Mouse (Mus musculus): ENCODE measurements around the gene Duoxa2. TPM values are rescaled to one million over a fixed set of nuclear protein-coding genes. Genes with fewer than 3 reads are reported as not detected.

Gene Duoxa2
- 0.12 and 0.26 TPM in 2 replicates for polyA plus RNA-seq (2015; fragmentation: Nextera tagmentation; extraction: Ambion mirVana)

- Histone ChIP-seq H3K27me3 (peaks cover 78% of the 10 kb centered on the region), H3K27ac (replicated peaks) (no peak within 1 kb of the TSS), H3K36me3 (no peaks in the 10 kb centered on the region), H3K4me3 (peak within 1 kb of the TSS; percentile 28), H3K9ac (peak within 1 kb of the TSS; percentile 2), H3K4me2 (peak within 1 kb of the TSS; percentile 52), H3K4me1 (replicated peaks) (peaks cover 49% of the 10 kb centered on the region), H3K9me3 (no peaks in the 10 kb centered on the region)
- 1% methylated on average over 43 of the region's 43 CpGs for WGBS
- no peak for ATAC-seq (ENCODE audit: low FRiP score, low read depth)
These were observed at the start of gene Duoxa2 for GRCm38 (mm10) chr2:122298596-122299490. Gene Duoxa2 (plus strand): TSS chr2:122298900.

DNA sequence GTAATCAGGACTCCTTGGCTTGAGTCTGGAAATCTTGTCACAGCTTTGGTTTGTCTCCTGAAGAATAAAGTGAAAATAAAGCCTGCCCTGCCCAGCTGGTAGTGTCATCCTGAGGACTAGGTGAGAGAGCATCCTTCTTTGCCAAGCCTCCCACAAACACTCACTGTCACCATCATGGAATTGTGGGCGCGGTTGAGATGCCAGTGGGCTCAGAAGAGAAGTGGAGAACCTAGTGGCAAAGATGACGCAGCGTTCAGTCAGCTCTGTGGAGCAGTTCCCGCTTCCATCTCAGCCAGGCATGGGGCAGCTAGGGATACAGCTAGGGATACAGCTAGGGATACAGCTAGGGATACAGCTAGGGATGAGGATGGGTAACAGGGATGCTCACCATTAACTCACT lies 42.7 kb upstream of the Duoxa2 start:
- Histone ChIP-seq H3K27me3 (no peaks in the 10 kb centered on the region), H3K9me3 (no peaks in the 10 kb centered on the region), H3K36me3 (no peaks in the 10 kb centered on the region), H3K27ac (replicated peaks) (no peak overlapping the region), H3K4me3 (no peak overlapping the region), H3K4me1 (replicated peaks) (no peaks in the 10 kb centered on the region), H3K4me2 (no peak overlapping the region), H3K9ac (no peak overlapping the region)
- 92% methylated on average over 5 of the region's 5 CpGs for WGBS
- no peak for ATAC-seq (ENCODE audit: low FRiP score, low read depth)

DNA sequence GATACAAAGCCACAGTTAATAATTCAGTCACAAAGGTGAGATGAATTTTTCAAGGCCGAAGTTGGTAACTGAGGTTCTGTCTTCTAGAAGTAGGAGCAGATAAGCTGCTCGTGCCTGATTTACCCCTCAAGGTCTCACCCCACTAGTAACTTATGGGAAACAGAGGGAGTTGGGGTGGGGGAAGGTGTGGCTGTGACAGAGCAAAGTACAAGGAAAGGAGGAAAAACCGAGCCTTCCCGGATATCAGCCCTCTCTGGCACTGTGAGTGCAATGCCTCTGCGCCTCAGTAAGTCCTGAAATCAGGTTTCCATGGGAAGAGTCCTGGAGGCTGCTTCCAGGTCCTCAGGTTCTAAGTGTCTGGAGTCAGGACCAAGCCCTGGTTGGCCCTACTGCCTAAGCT lies 38.0 kb upstream of the Duoxa2 start:
- Histone ChIP-seq H3K27me3 (no peaks in the 10 kb centered on the region), H3K36me3 (no peaks in the 10 kb centered on the region), H3K4me2 (no peak overlapping the region), H3K4me1 (replicated peaks) (peaks cover 8% of the 10 kb centered on the region), H3K4me3 (no peak overlapping the region), H3K27ac (replicated peaks) (no peak overlapping the region), H3K9ac (no peak overlapping the region), H3K9me3 (no peaks in the 10 kb centered on the region)
- no peak for ATAC-seq (ENCODE audit: low FRiP score, low read depth)
- 90% methylated on average over 5 of the region's 5 CpGs for WGBS

DNA sequence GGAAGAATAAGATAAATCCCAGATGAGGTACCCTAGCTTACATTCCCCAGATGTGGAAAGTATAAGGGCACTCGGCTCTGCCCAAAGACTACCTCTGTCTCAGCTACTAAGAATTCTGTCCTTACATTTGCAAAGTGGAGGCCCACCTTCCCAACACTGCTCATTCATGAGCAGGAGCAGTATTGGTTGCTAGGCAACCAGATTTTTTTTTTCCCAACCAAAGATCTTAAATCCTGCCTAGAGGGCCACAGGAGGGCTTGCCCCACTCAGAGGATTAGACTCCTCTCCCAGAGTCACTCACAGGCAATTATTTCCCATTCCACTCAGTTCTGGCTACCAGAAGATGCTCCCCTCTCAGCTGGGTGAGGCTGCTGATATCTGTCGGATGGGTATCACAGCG lies 34.0 kb upstream of the Duoxa2 start:
- H3K4me2 ChIP-seq = no peak overlapping the region
- H3K36me3 ChIP-seq = no peaks in the 10 kb centered on the region
- no peaks in the 10 kb centered on the region for H3K9me3 ChIP-seq
- no peaks in the 10 kb centered on the region for H3K27me3 ChIP-seq
- ATAC-seq (ENCODE audit: low FRiP score, low read depth) = peak; percentile 60
- H3K4me3 ChIP-seq = no peak overlapping the region
- H3K27ac ChIP-seq (replicated peaks) = no peak overlapping the region
- no peak overlapping the region for H3K9ac ChIP-seq
- H3K4me1 ChIP-seq (replicated peaks) = peaks cover 8% of the 10 kb centered on the region
- 56% methylated on average over 3 of the region's 3 CpGs for WGBS

- ATAC-seq (ENCODE audit: low FRiP score, low read depth) = no peak
- no peak overlapping the region for H3K4me2 ChIP-seq
- no peak overlapping the region for H3K27ac ChIP-seq (replicated peaks)
- no peak overlapping the region for H3K4me3 ChIP-seq
- 89% methylated on average over 7 of the region's 7 CpGs for WGBS
- peaks cover 8% of the 10 kb centered on the region for H3K4me1 ChIP-seq (replicated peaks)
- no peaks in the 10 kb centered on the region for H3K36me3 ChIP-seq
- H3K9ac ChIP-seq = no peak overlapping the region
- no peaks in the 10 kb centered on the region for H3K9me3 ChIP-seq
- no peaks in the 10 kb centered on the region for H3K27me3 ChIP-seq
These were observed 32.1 kb upstream of the Duoxa2 start for GRCm38 (mm10) chr2:122266407-122267193.

GRCm38 (mm10) chr2:122278769-122279168 lies 19.9 kb upstream of the Duoxa2 start:
- WGBS = 94% methylated on average over 3 of the region's 3 CpGs
- ATAC-seq (ENCODE audit: low FRiP score, low read depth) = no peak

GRCm38 (mm10) chr2:122284091-122284490 lies 14.6 kb upstream of the Duoxa2 start:
- WGBS = 85% methylated on average over 9 of the region's 9 CpGs
- Histone ChIP-seq H3K27me3 (no peaks in the 10 kb centered on the region), H3K4me1 (replicated peaks) (no peaks in the 10 kb centered on the region)

More at GRCm38 (mm10) chr2:122278769-122279168, 19.9 kb upstream of the Duoxa2 start:
- Histone ChIP-seq H3K4me3 (no peak overlapping the region), H3K9me3 (no peaks in the 10 kb centered on the region), H3K4me1 (replicated peaks) (no peaks in the 10 kb centered on the region), H3K4me2 (no peak overlapping the region), H3K27me3 (no peaks in the 10 kb centered on the region), H3K27ac (replicated peaks) (no peak overlapping the region), H3K9ac (no peak overlapping the region), H3K36me3 (no peaks in the 10 kb centered on the region)

GRCm38 (mm10) chr2:122286137-122286536 lies 12.6 kb upstream of the Duoxa2 start:
- no peak overlapping the region for H3K4me3 ChIP-seq
- 48% methylated on average over 7 of the region's 7 CpGs for WGBS
- ATAC-seq (ENCODE audit: low FRiP score, low read depth) = no peak

More at GRCm38 (mm10) chr2:122284091-122284490, 14.6 kb upstream of the Duoxa2 start:
- H3K27ac ChIP-seq (replicated peaks) = no peak overlapping the region
- no peaks in the 10 kb centered on the region for H3K9me3 ChIP-seq
- no peak overlapping the region for H3K9ac ChIP-seq
- H3K4me2 ChIP-seq = no peak overlapping the region
- no peak for ATAC-seq (ENCODE audit: low FRiP score, low read depth)
- no peak overlapping the region for H3K4me3 ChIP-seq
- H3K36me3 ChIP-seq = no peaks in the 10 kb centered on the region

DNA sequence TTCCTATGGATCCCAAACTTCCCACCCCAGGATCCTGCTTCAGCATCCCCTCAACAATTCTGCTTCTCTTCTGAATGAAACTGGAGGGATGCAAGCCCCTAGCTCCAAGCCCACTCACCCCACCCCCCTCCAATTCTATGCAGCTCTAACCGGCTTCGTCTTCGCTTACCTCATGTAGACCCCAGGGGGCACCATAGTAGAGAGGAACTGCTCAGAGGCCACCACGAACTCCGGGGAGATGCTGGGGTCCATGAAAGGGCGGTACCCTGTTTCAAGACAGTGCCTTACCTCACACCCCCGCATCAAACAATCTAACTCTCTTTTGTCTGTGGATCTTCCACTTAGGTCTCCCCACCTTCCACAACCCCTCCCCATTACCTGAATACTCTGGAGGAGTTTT lies 3.8 kb upstream of the Duoxa2 start:
- no peak overlapping the region for H3K27ac ChIP-seq (replicated peaks)
- H3K9ac ChIP-seq = no peak overlapping the region
- WGBS = 9% methylated on average over 7 of the region's 7 CpGs
- H3K4me3 ChIP-seq = no peak overlapping the region
- H3K27me3 ChIP-seq = peaks cover 58% of the 10 kb centered on the region
- no peak; the same call in 1 of the 2 replicates for ATAC-seq (ENCODE audit: low FRiP score, low read depth)
- H3K4me1 ChIP-seq (replicated peaks) = peaks cover 28% of the 10 kb centered on the region
- H3K9me3 ChIP-seq = no peaks in the 10 kb centered on the region
- H3K36me3 ChIP-seq = no peaks in the 10 kb centered on the region
- no peak overlapping the region for H3K4me2 ChIP-seq

More at GRCm38 (mm10) chr2:122286137-122286536, 12.6 kb upstream of the Duoxa2 start:
- H3K9ac ChIP-seq = no peak overlapping the region
- no peak overlapping the region for H3K27ac ChIP-seq (replicated peaks)
- no peaks in the 10 kb centered on the region for H3K36me3 ChIP-seq
- H3K4me2 ChIP-seq = no peak overlapping the region
- H3K9me3 ChIP-seq = no peaks in the 10 kb centered on the region
- no peaks in the 10 kb centered on the region for H3K27me3 ChIP-seq
- no peaks in the 10 kb centered on the region for H3K4me1 ChIP-seq (replicated peaks)

- ATAC-seq (ENCODE audit: low FRiP score, low read depth) = no peak
- H3K9me3 ChIP-seq = no peaks in the 10 kb centered on the region
- no peak overlapping the region for H3K27ac ChIP-seq (replicated peaks)
- H3K36me3 ChIP-seq = no peaks in the 10 kb centered on the region
- H3K27me3 ChIP-seq = peaks cover 75% of the 10 kb centered on the region
- peaks cover 49% of the 10 kb centered on the region for H3K4me1 ChIP-seq (replicated peaks)
- no peak overlapping the region for H3K9ac ChIP-seq
- 2% methylated on average over 35 of the region's 35 CpGs for WGBS
- peak overlapping the region; percentile 28 for H3K4me3 ChIP-seq
- H3K4me2 ChIP-seq = peak overlapping the region; percentile 52
These were observed 1.2 kb upstream of the Duoxa2 start for GRCm38 (mm10) chr2:122297271-122298095.

- H3K4me3 ChIP-seq = peak within 1 kb of the TSS; percentile 28
- peak within 1 kb of the TSS; percentile 52 for H3K4me2 ChIP-seq
- WGBS = 3% methylated on average over 13 of the region's 13 CpGs
- ATAC-seq (ENCODE audit: low FRiP score, low read depth) = no peak
- no peaks in the 10 kb centered on the region for H3K36me3 ChIP-seq
- H3K9ac ChIP-seq = peak within 1 kb of the TSS; percentile 2
- H3K4me1 ChIP-seq (replicated peaks) = peaks cover 49% of the 10 kb centered on the region
- H3K27me3 ChIP-seq = peaks cover 80% of the 10 kb centered on the region
- no peak within 1 kb of the TSS for H3K27ac ChIP-seq (replicated peaks)
- H3K9me3 ChIP-seq = no peaks in the 10 kb centered on the region
These were observed 602 bp upstream of the Duoxa2 start, which contains the start of gene Duox2 for GRCm38 (mm10) chr2:122298096-122298499. Gene Duox2 (minus strand): TSS chr2:122298449.
